Mouse (Mus musculus) common myeloid progenitor, adult 5-6 weeks (primary cell): ENCODE results near the gene Plekha5. TPM values are rescaled to one million over a fixed set of nuclear protein-coding genes. Genes with fewer than 3 reads are reported as not detected.
"Not testable (repeated sequence)": the region's sequence is repeated elsewhere in the genome, so short reads cannot be mapped to it uniquely, and the experiment has no call there.

Experiments used
- ATAC-seq: replicated peaks from 2 replicates; pipeline ENCODE4 v1.8.0; 2016; ENCODE audit warnings: low read depth, mild to moderate bottlenecking, moderate TSS enrichment, inconsistent platforms; ENCODE audit not compliant: poor library complexity, severe bottlenecking
- total RNA-seq: library from RNA; stranded (forward); fragments of 200-1000, 187-1606 nt; gene quantifications from 2 replicates; pipeline ENCODE4 v1.2.3, GENCODE M21; 2017

The Plekha5 gene
- total RNA-seq, 1 experiment from 2014 or later = 15.6 TPM

DNA sequence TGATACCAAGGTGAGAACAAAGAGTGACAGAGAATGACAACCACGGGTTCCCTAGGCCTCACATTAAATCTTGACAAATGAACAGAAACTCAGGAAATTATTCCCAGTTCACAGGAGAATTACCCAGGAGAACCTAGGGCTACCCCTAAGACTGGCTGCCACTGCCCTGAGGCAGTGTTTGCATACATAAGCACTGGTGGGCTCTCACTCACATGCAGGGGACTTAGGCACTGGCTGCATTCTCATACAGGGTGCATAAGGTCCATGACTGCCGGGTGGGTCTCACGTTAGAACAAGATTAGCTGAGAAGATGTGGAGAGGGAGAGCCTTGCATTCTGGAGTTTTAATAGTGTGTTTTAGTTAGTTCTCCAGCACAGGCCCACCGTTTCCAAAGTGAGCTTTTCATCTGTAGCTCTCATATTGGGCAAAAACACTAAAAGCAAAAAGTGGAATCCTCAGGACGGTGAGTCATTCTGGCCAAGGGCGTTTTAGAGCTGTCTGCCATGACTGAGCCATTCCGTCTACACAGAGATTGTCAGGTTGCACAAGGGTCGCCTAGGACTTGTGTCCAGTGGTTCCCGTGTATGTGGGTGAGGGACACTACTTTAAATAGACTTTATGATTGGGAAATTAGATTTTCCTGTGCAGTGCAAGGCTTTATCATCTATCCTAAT is 138.2 kb downstream of the Plekha5 start:
- ATAC-seq = no peak

GRCm38 (mm10) chr6:140567199-140567598 is 143.3 kb downstream of the Plekha5 start:
- no peak for ATAC-seq

- ATAC-seq = no peak
These were observed 144.0 kb downstream of the Plekha5 start for GRCm38 (mm10) chr6:140567897-140568296.

- 0 out of 2 replicates have a peak, but pooled peaks have one; percentile 18 for ATAC-seq
These were observed 146.3 kb downstream of the Plekha5 start for GRCm38 (mm10) chr6:140570152-140570551.

DNA sequence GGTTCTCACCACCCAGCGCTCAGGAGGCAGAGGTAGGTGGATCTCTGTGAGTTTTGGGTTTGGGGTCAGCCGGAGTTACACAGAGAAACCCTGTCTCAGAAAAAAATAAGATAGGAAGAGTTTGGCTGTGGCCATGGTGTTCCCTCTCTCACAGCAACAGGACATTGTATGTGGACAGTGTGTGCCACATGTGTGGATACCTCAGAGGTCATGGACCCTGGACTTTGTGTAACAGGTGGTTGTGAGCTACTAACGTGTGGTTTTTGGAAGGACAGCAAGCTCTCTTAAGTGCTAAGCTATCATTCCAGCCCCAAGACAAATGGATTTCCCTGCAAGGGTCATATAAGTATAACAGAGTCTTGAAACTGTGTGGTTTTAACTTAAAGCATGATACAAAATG is 151.1 kb downstream of the Plekha5 start:
- no peak for ATAC-seq

- ATAC-seq = peak; percentile 80
These were observed 152.3 kb downstream of the Plekha5 start for GRCm38 (mm10) chr6:140576133-140576532.

DNA sequence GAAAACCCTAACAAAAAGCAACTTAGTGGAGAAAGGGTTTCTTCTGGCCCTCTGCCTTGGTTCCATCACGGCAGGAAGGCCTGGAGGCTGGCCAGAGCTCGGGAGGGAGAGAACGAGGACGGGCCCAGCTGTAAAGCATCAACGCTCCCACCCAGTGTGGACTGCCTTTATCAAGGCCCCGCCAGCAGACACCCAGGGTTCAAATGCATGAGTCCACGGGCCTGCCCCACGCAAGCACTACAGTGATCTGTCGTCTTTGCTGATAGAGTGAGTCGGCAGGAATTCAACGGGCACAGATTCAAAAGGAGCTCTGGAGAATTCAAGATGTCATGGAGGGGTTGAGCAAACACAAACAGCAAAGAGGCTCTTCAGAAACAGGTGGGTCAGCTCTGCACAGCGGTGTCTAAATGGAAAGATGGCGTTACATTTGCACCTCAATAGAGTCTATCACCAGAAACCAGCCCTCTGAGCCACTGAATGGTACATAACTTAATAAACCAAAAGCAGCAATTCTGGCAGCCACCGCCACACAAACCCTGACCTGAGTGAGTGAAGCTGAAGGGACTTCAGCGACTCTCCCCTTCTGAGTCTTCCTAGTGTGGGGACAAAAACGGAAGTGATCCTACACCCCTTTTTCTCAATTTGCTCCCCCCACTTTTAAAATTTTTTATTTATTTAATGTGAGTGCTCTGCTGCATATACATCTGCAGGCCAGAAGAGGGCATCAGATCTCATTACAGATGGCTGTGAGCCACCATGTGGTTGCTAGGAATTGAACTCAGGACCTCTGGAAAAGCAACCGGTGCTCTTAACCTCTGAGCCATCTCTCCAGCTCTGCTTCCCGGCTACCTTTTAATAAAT is 153.3 kb downstream of the Plekha5 start:
- no peak for ATAC-seq

DNA sequence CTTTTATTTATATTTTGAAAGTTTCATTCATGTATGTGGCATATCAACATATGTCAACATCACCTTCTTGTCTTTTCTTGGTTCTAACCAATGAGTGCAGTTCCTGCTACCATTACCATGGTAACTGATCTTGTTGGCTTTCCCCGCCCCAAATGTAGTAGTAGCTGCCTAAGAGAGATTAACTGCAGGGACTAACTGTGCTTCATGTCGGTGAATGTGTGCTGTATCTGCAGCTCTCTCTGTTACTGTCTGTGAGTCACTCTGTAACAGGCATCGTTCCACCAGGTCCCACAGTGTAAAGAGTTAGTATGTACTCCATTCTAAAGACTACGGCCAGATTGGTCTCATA is 153.9 kb downstream of the Plekha5 start:
- ATAC-seq = no peak

DNA sequence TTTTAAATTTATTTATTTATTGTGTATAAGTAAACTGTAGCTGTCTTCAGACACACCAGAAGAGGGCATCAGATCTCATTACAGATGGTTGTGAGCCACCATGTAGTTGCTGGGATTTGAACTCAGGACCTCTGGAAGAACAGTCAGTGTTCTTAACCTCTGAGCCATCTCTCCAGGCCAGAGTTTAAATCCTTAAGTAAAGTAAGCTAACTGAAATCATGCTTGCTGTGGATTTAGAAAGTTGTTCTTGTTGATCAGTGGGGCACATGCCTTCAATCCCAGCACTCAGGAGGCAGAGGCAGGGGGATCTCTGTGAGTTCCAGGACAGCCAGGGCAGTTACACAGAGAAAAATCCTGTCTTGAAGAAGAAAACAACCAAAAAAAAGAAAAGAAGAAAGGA is 155.1 kb downstream of the Plekha5 start:
- not testable (repeated sequence) for ATAC-seq

GRCm38 (mm10) chr6:140580170-140580569 is 156.3 kb downstream of the Plekha5 start:
- 0 out of 2 replicates have a peak, but pooled peaks have one; percentile 39 for ATAC-seq

DNA sequence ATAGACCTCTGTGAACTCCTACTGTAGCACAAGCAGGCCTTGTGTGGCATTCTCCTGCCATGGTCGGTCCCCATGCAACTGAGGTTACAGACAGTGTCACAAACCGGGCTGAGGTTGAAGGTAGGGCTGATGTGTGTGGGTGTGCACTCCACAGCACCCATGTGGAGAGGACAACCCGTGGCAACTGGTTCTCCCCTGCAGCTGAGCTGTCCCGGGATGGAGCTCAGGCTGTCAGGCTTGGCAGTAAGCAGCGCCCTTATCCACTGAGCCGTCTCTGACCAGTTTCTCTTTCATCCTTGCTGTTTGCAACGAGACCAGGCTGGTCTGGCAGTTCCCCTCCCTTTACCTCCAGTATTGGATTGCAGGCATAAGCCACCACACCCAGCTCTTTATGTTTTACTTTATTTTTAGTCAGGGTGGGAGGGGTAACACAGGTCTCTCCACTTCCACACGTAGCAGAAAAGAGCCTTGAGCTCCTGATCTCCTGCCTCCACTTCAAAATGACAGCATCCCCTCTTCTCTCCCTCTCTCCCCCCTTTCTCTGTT is 162.9 kb downstream of the Plekha5 start:
- no peak for ATAC-seq

DNA sequence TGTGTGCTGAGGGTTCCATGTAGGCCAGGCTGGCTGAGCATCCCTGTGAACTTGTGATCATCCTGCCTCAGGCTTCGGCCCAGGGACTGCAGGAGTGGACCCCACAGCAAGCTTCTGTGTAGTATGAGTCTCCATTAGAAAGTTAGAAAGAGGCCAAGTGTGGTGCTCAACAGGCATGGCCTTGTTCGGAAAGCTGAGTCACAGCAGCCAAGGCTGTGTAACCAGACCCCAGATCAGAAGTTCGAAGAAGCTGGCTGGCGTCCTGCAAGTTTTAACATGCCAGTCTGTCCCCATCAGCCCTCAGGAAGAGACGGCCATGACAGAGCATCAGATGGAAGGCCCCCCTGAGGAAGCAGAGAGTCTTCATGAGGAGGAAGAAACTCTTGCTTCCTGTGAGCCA is 167.5 kb downstream of the Plekha5 start:
- ATAC-seq = no peak

DNA sequence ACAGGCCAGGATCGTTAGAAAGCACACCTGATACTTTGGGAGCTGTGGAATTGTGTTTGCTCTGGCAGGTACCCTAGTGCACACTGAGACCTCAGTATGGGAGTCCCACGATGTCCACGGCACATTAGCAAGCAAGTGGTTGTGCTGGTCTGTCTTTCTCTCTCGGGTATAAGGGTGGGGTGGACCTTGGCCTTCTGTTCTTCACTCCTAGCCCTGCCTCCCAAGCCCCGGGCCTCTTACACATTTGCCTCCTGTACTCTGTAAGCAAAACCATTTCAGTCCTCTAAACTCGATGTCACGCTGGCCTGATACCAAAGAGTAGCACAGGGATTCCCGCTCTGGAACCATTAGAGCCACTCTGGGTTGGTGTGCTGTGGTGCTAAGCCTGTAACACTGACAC is 168.9 kb downstream of the Plekha5 start:
- ATAC-seq = no peak

DNA sequence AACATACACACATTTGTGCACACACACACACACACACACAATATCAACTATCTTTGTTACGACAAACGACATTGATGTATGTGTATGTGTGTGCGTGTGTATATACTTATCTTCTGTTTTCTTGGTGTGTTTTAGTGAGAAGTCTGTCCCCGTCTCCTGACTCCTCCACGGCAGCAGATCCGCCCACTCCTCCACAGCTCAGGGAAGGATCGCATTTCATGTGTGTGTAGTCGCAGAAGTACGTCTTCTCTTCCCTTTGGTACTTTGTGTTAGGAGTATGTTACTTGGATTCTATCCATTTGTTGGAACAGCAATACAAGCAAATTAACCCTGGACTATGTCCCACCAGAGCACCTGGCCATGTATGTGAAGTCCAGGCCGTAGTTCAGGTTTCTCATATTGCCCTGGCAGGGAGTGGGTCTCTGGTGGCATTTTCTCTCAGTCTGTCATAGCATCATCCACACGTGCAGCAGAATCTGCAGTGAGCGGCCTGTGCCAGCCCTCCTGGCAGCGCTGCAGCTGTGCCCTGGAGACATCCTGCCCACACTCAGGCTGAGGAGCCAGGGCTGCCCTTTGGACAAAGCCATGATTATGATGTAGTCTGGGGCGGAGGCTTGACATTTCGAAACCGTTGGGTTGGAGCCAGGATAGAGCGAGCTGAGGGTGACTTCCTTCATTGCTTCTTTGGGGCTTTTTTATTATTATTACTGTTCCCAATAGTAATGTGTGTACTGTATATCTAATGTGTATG is 169.7 kb downstream of the Plekha5 start:
- peak; percentile 67; the same call in 1 of the 2 replicates for ATAC-seq

- ATAC-seq = not testable (repeated sequence)
These were observed 171.7 kb downstream of the Plekha5 start for GRCm38 (mm10) chr6:140595551-140595950.

GRCm38 (mm10) chr6:140597381-140598329 is 173.8 kb downstream of the Plekha5 start:
- ATAC-seq = no peak

DNA sequence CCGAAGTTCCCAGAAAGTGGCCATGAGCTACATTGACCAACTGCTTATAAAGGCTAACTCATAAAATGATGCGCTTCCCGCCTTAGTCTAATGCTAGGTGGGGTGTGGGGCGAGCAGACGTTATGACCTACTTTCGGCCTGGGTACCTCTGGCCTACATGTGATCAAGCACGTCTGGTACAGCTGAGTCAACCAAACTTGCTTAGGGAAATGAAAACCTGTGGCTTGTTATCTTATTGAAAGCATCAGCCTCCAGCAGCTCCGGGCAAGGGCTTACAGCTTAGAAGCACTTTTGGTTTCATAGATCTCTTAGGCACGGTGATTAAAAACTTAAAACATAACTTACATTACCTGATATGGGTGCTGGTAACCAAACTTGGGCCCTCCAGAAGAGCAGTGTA is 174.7 kb downstream of the Plekha5 start:
- peak; percentile 40; the same call in 1 of the 2 replicates for ATAC-seq

- ATAC-seq = no peak
These were observed 175.5 kb downstream of the Plekha5 start for GRCm38 (mm10) chr6:140599337-140599736.

DNA sequence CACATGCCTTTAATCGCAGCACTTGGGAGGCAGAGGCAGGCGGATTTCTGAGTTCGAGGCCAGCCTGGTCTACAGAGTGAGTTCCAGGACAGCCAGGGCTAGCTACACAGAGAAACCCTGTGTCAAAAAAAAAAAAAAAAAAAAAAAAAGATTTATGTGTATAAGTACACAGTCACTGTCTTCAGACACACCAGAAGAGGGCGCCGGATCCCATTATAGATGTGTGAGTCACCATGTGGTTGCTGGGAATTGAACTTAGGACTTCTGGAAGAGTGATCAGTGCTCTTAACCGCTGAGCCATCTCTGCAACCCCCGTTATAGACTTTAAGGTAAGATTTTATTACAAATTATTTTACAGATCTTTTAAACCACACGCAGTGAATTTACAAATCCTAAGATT is 176.8 kb downstream of the Plekha5 start:
- ATAC-seq = not testable (repeated sequence)
